Mouse (Mus musculus) granulocyte monocyte progenitor cell, adult 5-6 weeks (primary cell): ENCODE measurements around the gene Chchd6. TPM values are rescaled to one million over a fixed set of nuclear protein-coding genes. Genes with fewer than 3 reads are reported as not detected.

Experiments
- ATAC-seq: replicated peaks from 2 replicates; pipeline ENCODE4 v1.8.0; 2016; ENCODE audit warnings: mild to moderate bottlenecking, moderate TSS enrichment, inconsistent platforms; ENCODE audit not compliant: poor library complexity, severe bottlenecking
- total RNA-seq, 2 experiments: library from RNA; stranded (forward) in 1 of 2; stranded (reverse) in 1 of 2; fragments of 200-712, 200-1000 nt in 1 of 2; fragments of >200 nt in 1 of 2; fragmentation: Nextera tagmentation in 1 of 2; gene quantifications; 2 replicates each; pipeline ENCODE4 v1.2.3; 2014 to 2017

The Chchd6 gene
- total RNA-seq, 2 experiments from 2014 or later = 13.5 to 15.3 TPM

DNA sequence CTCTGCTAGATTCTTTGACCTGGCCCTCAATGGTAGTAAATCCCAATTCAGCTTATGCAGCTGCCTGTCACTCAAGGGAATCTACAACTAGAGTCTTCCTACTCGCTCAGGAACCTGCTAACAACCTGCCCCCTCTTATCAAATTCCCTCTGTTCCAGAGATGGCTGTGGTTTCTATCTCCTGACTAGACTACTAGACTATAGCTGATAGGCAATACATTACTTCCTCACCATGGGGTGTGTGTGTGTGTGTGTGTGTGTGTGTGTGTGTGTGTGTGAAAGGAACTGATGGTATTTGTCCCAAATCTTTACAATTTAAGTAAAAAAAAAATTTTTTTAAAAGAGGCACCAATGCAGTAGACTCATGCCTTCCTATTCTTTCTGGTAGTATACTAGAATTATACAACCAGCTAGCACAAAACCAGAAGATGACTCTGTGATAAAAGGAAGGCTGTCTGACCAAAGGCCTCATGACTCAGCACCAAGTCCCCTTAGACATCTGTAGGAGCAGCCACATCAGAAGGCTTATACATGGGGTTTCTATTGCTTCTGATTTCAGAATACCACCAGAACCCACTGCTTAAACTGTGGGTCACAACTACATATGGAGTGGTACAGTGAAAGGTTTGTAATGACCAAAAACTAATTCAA is 57.2 kb downstream of the Chchd6 start:
- ATAC-seq = no peak

GRCm38 (mm10) chr6:89535626-89536225 is 59.7 kb downstream of the Chchd6 start:
- ATAC-seq = no peak

GRCm38 (mm10) chr6:89524766-89525165 is 70.7 kb downstream of the Chchd6 start:
- no peak for ATAC-seq

DNA sequence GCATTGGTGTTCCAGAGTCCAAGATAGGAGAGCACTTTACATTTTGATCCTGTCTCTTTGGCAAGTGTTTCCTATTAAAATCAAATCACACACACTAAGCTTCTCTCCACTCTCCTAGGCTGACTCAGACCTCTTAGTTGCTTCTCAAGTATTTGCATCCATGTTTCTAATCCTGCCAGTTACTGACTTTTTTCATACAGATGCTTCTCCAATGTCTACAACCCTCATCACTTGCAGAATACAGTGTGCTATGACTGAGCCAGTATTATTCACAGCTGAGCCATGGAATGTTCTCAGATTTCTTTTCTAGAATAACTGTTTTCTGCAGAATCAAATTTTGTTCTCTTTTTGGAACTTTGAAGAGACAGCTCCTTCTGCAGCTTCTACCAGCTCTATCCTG is 85.3 kb downstream of the Chchd6 start:
- ATAC-seq = no peak

GRCm38 (mm10) chr6:89508725-89509124 is 86.7 kb downstream of the Chchd6 start:
- ATAC-seq = no peak

- no peak for ATAC-seq
Measured at GRCm38 (mm10) chr6:89508263-89508662, 87.2 kb downstream of the Chchd6 start.

DNA sequence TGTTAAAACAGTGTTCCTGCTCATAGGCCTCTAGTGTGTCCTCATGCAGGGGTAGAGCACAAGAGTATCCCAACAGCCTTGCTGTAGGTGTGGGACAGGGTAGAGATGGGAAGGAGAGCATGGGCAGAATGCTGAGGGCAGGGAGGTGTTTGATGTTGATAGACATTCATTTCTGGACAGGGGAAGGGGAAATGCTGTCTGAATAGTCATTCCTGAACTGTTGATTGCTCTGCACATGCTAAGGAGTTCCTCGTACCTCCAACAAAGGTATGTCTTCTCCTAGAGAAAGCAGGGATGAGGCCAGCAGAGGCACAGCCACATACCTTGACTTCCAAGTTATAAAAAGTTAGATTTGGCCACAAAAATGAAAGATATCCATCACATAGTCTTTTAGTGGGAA is 95.5 kb downstream of the Chchd6 start:
- ATAC-seq = no peak

- ATAC-seq = no peak
Measured at GRCm38 (mm10) chr6:89498764-89499516, 96.5 kb downstream of the Chchd6 start.

- no peak for ATAC-seq
Measured at GRCm38 (mm10) chr6:89496916-89497315, 98.5 kb downstream of the Chchd6 start.

- no peak for ATAC-seq
Measured at GRCm38 (mm10) chr6:89492368-89492767, 103.1 kb downstream of the Chchd6 start.

GRCm38 (mm10) chr6:89490369-89490768 is 105.1 kb downstream of the Chchd6 start:
- ATAC-seq = no peak

DNA sequence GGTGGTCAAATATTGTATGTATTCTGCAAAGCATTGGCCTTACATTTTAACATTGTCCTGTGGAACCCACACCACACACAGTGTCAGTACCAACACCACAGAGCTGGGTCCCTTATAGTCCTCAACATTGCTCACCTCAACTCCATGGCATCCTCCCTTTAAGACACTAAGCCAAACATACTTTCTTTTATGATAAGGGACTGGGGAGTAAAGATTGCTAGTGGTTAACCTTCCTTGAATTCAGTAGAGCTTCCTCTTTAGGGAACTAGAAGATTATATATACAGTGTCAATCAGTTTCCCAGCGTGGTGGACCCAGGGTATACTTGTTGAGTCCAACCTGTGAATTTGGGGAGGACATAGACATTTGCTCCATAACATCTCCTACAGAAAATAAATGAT is 105.9 kb downstream of the Chchd6 start:
- ATAC-seq = no peak

DNA sequence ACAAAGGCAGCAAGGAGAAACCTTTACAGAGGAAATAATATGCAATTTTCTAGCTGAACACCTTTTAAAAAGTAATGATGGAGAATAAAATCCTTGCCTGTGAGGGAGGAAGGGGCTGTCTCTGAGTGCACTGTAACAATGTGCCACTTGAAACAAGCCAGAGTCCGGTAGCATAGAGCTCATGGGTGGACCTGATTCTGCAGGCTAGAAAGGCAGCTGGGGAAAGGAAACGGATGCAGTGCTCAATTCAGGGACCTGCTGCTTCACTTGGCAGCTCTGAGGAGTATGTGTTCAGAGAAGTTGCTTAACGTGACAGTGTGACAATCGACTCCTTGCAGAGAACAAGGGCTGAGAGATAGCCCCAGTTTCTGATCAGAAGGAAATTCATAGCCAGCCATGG is 109.4 kb downstream of the Chchd6 start:
- ATAC-seq = no peak

DNA sequence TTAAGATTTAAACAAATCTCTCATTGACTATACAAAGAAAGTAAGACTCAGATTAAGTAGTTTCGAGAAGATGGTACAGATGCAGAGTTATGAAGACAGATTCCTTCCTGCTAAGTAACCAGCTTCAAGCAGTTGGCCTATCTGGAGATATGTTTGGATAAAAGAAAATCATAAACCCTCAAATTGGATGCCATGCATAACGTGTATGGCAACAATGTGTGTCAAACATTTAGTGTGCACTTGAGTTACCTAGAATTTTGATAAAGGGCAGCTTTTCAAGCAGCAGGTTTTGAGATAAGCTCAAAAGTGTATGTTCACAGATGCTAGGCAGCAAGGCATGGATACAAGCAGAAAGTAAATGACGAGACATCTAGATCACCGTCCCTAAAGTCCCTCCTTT is 114.3 kb downstream of the Chchd6 start:
- ATAC-seq = no peak

DNA sequence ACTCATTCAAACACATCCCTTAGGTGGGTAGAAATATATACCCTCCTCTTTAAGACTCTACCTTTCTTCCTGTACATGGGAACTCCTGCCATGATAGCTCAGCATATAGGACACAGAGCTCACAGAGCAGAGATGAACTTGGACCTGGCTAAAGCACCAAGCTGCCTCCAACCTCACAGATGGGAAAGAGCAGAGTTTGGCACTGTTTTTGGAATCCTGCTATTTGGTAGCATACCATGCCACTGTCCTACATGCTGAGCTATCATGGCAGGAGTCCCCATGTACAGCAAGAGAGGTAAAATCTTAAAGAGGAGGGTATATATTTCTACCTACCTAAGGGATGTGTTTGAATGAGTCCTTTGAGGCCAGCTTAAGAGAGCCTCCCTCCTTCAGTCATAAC is 127.5 kb downstream of the Chchd6 start:
- ATAC-seq = no peak

GRCm38 (mm10) chr6:89467290-89467689 is 128.2 kb downstream of the Chchd6 start:
- ATAC-seq = no peak

DNA sequence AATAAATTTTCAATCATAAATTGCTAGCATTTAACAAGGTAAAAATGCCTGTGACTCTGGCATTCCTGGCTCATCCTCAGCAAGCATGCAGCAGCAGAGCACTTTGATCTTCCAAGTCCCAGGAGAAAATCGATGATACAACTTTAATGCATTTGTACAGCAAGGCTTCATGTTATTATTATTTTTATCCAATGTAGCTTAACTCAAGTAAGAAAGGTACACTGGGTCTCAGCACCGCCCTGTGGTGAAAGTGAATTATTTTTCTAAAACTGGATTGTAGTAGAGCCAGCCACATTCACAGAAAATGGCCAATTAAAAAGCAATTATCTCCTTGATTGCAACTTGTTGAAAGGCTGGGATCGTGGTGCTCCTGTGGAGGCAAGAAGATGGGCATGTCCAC is 128.6 kb downstream of the Chchd6 start:
- no peak for ATAC-seq

GRCm38 (mm10) chr6:89466053-89466708 is 129.3 kb downstream of the Chchd6 start:
- no peak for ATAC-seq

DNA sequence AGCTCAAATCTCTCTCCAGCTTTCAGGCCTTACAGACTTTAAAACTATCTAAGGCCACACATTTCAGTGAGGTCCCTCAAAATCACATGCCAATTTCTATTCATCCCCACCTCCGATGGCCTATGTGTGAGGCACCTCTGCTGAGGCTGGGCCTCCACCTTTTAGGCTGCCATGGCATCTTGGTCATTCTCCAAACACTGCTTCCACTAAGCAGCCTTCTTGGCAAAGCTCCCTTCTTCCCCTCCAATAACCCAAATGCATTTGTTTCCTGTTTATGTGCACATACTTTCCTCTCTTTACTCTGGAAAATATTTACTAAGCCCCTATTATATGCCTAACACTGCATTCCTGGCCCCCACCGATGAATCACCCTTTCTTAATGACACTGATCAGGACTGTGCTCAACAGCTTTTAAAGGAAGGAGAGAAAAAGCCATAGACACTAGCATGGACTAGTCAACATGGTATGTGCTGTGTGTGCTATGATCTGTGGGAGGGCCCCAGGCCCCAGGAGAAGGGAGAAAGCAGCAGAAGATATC is 133.2 kb downstream of the Chchd6 start:
- no peak for ATAC-seq

- no peak for ATAC-seq
Measured at GRCm38 (mm10) chr6:89461250-89462222, 133.9 kb downstream of the Chchd6 start.
